Mouse (Mus musculus) frontal cortex, postnatal 10 days (tissue): Measurements from ENCODE around the gene Gpr61.

ENCODE experiments used
- DNase-seq, 2 experiments: peaks; one replicate each; pipeline ENCODE4 v3.0.0; 2022; ENCODE audit warnings: low spot score in 2 of 2, mixed read lengths in 1 of 2

The Gpr61 gene

DNA sequence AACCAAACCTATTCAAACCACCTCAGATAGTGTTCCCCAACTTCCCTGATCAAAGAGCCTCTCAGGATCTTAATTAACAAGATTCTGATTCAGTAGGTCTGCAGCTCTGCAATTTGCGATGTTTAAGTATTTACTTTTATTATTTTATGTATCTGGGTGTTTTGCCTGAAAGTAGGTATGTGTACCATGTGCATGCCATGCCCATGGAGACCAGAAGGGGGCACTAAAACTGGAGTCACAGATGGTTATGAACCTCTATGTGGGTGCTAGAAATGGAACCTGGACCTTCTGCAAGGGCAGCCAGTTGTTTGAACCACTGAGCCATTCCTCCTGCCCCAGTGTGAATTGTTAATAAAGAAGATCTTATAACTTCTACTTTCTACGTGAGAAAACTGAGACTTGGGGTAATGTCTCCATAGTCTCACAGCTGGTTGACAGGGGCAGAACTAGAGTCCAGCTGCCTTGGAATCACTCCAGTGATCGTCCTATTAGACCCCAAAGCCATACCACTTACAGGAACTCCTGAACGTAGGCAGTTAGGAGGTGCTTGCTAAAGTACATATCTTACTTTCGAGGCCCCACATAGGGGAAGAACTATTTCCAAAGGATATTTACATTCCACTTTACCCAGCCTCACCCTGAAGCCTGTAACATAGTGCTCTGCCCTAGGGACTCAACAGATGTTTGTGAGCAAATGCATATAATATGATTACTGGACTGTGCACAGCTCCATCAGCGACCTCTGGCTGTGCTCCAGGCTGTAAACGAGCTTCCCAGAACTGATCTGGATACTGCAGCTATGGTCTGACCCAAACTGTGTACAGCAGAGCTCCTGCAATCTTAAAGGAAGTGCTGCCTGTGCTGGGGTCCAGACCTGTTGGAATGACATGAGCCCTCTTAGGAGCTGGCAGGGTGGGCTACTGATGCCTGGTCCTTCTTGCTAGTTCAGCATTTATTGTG is 24.4 kb upstream of the Gpr61 start:
- DNase-seq = no peak

DNA sequence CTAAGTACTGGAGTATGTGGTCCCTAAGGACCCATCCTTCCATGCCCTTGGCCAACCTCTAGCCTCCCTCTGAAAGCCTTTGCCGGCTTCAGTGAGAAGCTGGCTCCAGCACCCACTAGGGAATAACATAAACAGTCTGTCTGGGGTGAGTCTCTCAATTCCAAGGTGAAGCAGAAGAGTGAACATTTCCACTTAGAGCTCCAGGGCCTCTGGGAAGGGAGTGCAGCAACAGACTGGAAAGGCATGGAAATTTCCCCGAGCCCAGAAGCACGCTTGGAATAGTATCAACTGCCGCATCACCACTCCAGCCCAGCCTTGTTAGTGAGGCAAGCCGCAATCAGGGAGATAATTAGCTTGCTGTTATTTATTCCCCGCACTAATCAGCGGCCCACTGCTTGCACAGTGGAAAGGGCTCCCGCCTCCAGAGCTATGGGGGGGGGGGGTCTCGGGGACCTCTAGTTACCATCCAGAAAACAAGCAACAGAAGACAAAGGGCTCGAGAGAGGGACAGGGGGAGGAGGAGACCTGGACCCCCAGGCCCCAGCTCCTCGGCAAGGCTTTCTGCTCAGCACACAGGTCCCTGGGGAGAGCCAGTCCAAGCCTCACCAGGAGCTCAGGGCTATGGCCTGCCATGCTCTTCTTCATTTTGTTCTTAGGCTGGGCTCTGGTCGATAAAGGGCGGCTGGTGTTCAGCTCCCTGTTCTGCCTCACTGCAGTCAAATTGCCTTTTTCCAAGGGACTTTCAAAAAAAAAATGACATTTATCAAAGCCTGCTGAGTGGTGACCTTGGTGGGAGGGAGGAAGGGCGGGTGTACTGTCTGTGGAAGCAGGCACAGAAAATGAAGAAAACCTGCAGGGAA is 20.2 kb upstream of the Gpr61 start:
- peak; percentile 63 for DNase-seq

DNA sequence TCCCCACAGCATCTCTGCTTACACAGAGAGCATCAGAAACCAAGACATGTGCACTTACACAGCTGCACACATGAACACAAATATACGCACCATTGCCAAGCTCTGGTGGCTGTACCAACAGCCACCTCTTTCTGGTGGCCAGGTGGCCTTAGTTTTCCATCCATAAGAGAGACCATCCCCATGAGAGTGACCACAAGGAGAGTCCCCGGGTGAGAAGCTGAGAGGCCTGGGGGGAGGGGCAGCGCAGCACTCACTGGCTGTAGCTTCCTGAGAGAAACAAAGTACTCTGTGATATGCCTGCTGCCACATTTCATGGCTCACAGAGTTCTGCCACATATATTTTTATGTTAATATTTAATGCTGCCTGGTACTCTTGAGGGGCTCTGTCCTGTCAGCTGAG is 14.5 kb upstream of the Gpr61 start:
- DNase-seq = peak in 1 of 2 experiments; percentile 5

DNA sequence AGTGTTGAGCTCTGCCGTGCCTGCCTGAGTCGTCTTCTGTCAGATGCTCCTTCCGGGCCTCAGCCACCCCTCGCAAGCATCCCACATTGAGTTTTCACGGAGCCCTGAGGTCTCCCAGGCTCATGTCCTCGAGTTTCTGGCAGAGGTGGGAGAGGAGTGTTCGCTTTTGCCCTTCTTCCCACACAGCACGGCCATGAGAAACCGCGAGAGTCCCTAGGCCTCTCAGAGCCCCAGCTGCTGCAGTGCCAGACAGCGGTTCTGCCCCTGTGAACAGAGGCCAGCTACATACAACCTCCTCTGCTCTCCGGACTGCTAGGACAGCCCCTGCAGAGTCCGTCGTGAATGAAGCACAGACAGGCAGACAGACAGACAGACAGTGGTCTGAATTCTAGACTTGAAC is 12.8 kb upstream of the Gpr61 start:
- peak in 1 of 2 experiments; percentile 8 for DNase-seq

DNA sequence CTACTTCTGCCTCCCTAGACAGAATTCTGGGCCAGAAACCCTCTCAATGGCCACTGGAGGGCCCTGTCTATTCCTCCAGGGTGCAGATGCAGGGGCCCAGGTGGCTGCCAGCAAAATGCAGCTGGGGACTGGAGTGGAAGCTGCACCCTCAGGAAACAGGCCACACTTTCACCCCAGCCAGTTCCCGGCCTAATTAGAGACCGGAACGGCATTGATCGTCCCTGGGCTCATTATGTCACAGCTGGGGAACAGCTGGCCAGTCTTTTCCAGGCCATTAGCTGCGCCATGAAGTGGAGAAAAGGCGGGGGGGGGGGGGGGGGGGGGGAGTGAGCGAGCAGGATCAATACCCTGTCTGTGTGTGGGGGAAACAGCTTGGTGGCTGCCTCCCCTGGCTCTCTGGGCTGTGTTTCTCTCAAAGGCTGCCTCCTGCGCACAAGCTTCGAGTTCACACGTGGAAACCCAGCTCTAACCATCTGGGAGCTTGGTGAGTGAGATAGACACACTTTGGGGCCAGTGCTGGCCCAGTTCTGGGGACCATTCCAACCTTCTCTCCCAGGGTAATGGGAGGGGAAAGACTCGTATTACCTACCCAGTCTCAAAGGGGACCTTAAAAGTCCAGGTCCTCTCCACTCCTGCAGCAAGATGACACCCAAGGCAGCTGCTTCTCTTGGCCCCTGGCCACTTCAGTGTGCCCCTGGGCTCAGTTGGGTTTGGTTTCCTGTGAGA is 12.0 kb upstream of the Gpr61 start:
- DNase-seq = peak; percentile 63 to 71

DNA sequence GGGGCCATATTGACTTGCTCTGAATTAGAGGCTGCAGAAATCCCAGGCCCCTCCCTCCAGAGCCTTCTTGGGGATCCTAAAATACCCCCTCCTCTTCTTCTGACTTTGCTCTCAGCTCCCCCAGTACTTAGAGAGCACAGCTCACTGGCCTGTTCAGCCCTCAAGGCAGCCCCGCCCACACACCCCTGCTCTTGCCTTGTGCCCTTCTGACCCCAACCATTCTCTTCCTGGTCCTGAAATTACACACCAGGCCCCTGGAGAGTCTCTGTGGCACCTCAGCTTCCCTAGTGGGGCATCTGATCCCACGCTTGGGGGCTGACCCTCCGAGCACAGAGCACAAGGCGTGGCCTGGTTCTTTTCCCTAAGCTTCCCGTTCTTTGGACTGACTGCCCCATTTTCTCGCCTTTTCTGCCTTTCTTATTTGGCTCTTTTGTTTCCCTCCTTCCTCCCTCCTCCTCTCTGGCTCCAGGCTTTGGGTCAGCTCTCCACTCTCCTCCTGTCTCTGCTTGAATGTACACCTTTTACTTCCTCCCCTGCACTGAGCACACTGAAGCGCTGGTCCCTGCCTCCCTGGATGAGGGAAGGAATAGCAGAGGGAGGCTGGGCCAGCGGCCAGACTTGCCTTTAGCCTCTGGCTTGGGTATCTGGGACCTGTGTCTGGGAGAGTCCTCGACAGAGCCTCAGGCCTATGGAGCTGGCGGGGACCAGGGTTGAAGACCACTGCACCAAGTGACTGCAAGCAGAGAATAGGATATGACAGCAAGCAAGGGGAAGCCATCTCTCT is 11.0 kb upstream of the Gpr61 start:
- DNase-seq = no peak

DNA sequence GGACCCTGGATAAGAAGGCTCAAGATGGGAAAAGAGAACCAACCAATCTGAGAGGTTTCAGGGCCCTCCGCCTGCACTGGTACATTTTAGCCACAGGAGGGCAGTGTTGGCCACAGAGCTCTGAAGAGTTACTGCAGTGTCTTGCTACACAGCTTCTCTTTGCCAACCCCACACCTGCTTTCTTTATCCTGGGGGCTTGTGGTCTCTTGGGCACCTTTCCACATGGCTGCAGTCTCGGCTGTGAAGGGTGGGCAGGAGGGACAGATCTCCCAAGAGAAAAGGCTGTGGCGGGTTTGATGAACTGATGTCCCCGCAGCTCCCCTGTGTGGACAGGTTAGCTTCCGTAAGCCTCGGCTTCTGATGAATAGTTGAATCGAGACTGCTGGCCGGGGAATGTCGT is 10.1 kb upstream of the Gpr61 start:
- peak; percentile 78 to 87 for DNase-seq

DNA sequence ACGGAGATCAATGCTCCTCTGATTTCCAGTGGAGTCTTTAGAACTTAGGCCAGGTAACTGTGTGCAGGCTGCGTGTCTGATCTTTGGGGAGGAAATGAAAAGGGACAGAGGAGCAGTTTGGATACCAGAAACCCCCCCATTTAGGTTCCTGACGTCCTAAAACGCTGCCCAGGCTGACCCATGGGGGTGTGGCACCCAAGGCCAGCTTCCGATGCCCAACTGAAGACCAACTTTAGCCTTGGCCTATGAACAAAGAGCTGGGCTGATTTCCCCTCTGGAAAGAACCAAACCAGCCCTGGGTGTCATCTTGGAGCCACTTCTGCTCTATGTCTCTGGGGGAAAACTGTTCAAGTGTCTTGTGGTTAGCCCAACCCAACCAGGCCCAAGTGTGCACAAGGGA is 9.4 kb upstream of the Gpr61 start:
- no peak for DNase-seq

DNA sequence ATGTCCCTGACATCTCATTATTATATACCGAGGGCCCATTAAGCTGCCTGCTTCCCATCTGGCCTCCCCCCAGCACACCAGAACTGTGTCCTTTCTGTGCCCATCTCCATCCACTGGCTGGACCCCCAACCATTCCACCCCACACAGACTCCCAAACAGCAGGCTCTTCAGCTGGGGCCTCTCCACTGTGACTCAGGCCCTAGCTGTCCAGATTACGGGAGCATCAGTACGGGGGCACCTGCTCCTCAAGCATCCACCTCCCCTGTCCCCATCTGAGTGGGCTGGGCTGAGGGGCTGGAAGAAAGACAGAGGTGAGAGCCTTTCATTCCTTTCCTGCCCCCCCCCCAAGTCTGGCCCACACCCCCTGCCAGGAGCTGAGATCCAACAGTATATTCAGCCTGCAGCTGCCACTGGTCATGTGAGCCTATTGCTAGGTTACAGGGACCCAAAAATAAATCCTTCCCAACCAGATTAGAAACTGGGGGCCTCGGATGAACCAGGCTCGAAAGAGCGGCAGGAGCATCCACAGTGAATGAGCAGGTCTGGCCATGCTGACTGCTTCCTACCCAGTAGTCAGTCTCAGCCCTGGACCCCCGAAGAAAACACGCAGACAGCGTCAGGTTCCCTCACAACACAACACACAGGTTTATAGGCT is 3.8 kb upstream of the Gpr61 start:
- DNase-seq = peak; percentile 53 to 68

DNA sequence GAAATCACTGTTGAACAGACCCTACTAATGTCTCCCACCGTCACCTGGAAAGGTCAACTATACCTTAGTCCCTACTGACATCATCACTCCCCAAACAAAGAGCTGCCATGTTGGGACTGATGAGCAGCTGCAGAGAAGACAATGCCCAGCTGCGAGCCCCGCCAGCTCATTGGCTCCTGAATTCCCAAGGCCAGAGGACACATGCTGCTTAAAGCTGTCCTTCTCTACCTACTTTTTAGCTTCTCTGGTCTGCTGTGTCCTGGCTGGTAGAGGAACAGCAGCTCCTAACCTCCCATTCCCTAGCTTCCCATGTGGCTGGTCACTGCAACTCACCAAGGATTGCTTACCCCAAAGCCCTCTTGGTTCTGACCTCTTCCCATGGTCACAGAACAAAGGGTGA is 2.4 kb downstream of the Gpr61 start:
- DNase-seq = no peak

DNA sequence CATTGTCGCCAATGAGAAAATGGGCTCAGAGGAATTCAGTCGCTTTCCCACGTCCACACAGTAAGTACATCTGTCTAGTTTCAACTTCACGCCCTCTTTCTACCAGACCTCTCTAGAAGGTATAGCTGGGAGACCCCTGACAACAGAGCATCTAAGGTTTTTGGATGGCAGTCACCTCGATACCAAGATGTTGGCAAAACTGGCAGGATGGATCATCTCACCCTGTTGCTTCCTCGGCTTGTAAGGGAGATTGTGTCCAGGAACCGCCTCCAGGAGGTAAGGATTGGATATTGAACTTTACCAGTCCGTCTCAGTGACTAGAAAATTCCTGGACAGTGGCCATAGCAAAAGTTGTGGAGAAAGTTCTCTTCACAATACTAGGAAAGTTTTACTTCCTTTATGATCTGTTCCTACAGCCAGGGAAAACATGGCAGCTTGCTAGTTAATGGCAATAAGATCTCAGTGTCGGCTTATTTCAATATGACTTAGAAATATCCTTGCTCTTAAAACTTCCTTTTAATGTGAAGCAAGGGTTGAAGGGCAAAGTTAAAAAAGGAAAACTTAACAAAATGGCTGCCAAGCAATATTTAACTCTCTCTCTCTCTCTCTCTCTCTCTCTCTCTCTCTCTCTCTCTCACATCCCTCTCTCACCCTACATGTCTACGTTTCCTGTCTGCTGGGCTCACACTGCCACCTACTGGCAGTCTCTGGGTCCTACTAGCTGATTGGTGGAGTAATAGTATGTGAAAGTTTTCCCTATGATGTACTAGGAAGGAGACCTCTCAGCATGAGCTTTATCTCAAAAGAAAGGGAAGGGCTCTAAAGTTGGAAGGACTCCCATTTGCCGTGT is 7.1 kb downstream of the Gpr61 start:
- peak; percentile 74 to 87 for DNase-seq

DNA sequence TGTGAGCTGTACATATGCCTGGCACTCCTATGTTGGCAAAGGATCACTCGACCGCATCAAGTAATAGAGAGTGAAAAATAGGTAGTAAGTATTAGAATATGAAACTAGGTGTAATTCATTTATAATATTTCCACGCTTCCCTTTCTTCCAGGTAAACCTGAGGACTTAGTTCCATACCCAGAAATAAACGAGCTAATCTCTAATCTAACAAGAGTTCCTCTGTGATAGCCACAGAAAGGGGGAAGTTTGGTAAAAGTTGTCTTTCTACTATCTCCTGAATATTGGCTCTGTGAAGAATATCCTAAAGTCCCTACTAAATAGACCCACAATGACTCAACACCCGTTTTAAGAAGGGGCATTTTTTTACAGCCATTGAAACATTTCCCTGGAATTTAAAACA is 8.0 kb downstream of the Gpr61 start:
- no peak for DNase-seq

DNA sequence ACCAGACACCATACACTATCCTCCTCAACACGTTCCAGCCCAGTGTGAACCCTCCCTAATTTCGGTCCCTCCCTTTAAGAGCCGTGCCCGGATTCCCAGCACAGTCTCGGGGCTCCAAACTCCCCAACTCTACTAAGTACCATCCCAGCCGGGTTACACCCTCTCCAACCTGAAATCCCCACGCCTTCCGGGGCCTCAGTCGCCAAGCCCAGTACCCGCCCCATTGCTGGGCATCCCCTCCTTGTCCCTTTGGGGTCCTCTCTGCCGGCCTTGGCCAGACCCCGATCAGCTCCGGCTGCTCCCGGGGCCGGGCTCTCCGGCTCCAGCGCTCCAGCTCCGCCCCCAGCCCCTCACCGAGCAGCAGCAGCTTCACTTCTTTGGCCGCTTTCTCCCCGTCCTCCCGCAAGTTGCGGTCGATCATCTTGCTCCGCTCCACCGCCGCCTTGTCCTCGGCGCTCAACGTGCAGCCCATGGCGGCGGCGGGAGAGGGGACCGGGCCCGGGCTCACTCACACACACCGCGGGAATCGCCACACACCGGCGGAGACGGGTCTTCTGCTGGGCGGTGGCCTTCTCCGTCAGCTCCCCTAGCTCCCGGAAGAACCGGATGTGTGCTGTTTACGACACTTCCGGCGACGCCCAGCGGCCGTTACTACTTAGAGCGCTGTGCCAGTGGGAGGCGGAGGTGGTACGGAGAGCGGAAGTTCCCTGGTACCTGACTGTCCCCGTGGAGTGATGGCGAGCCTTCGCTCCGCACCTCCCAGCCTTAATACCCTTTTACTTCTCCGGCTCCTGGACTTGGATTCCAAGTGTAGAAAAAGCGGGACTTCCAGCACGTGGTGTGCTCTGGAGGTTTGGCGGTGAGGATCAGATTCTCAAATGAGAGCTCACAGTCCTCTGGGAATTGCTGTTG is 8.9 kb downstream of the Gpr61 start, which contains the start of gene Gnai3:
Gnai3 (minus strand) TSS at position 613 of the 912 bp plus-strand sequence.
- peak; percentile 82 to 88 for DNase-seq

DNA sequence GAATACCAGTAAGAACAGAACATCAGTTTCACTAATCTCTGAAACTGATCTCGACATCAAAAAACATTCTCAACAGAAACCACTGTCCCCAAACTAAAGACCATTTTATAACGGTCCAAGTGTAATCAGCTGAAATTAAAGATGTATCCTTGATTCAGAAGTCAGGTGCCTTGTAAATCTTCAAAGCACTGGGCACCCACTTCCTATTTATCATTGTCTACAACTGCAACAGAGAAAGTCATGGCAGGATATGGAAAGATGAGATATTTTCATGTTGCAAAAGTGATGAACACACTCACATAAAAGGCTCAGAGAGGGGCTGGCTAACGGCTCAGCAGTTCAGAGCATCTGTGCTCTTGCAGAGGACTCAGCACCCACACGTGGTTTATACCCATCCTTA is 13.9 kb downstream of the Gpr61 start:
- no peak for DNase-seq

DNA sequence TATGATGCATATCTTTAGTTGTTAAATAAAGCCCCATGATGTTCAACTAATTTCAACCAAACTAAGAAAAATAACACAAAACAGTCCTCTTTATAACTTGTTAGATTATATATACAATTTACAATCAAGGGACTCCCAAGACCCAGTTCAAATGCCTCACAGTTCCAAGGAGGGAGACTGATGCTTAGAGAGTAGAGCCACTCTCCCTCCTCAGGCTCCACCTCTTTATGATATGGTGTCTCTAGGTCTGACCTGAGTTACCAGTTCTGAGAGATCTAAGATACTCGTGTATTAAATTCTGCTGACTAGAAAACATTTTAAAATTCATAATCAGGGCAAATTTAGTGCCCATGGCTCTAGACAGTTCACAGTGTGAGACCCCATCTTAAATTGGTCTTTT is 15.6 kb downstream of the Gpr61 start:
- DNase-seq = no peak

DNA sequence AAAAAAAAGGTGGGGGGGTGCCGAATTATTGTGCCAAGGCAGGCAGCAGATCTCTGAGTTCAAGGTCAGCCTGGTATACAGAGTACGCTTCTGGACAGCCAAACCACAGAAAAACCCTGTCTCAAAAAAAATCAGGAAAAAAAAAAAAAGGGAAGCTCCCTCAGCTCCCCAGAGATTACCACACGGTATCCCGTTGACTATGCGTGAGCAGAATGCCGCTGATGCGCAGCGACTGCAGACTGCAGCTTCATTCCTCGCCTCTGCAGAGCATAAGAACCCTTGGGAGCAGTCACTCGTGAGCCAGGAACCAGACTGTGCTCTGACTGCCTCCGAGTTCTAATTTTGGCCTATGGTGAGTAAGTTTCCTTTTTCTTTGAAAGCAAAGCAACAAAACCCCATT is 20.0 kb downstream of the Gpr61 start:
- peak in 1 of 2 experiments; percentile 43 for DNase-seq

DNA sequence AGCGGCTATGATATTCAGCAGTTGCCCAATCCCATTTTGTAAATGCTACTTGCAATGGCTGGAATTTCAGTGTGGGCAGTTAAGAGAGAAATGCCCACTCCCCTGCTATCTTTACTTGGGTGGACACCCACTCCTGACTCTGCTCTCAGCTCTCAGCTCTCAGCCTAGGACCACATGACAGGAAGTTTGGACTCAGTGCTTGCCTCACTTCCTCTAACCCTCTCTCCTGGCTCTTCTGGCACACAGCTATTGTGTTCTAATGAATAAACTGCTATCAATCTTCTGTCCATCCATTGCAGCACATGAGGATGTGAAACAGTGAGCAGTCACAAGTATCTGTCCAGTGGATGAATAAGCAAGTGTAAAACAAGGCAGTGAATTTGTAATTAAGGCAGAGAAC is 22.2 kb downstream of the Gpr61 start:
- DNase-seq = no peak

DNA sequence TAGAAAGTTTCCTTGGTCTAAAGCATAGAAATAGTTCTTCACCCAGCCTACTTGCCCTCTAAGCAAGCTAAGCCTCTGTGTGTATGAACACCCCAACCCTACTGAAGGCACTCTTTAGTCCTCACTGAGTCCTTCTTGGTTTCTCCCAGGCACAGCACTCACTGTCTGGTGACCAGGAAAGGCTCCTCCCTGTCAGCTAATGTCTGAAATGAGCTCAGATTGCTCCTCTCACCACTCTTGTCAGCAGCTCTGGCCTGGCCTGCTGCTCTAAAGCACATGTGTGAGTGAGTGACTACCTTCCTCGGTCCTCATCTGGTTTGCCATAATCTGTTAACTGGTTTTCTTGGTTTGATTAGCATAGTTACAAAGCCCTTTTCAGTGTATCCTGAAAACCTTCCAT is 22.9 kb downstream of the Gpr61 start:
- DNase-seq = no peak

DNA sequence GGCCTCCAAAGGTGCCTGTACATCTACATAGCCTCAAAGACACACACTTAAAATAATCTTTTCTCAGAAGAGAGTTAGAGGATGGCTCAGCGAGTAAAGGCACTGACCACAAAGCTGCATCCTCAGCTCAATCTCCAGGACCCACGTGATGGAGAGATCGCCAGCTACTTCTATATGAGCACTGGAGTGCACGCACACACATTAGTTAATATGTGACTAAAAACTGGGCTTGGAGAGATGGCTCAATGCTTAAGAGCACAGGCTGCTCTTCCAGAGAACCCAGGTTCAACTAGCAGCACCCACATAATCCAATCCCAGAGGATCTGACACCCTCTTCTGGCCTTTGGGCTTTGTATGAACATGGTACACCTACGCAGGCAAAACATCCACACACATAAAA is 23.5 kb downstream of the Gpr61 start:
- no peak for DNase-seq
